In the genomic region with DNA sequence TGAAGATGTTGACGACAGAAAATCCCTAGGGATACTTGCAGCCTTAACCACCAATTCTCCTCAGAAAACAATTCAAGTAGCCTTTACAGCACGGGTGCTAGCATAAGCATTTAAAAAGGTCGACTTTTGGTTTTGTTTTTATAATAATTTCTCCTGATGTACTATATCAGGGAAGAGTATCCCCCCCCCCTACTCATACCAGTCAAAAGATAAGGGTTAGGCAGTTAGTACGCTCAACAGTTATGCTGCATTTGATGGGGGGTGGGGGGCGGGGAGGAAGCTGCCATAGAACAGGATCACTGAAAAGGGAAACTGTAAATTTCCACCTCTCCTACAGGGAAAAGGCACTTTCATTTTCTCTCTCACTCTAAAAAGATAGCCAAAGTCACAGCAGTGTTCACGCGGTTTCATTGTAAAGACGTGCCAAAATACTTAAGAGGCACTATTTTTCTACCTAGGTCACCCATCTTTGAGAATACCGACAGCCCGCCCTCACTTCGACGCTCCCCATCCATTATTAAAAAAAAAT, we compare ENCODE assay signal across 7 mouse cellular contexts. TPM values are rescaled to one million over a fixed set of nuclear protein-coding genes. Genes with fewer than 3 reads are reported as not detected.
DNase-seq lines count a peak whose midpoint lies in the region; ATAC-seq lines count a peak whose summit lies in the region.

No protein-coding gene starts in this region.

- 4% methylated on average over 12 of the region's 12 CpGs for WGBS in lung, embryonic 15.5 days
- 4% methylated on average over 12 of the region's 12 CpGs for WGBS in embryonic facial prominence, embryonic 14.5 days
- WGBS in limb, embryonic 12.5 days: 5% methylated on average over 12 of the region's 12 CpGs
- WGBS in stomach, embryonic 14.5 days: 7% methylated on average over 12 of the region's 12 CpGs

- H3K4me1 ChIP-seq in lung, embryonic 15.5 days: peaks cover 4% of the 10 kb centered on the region
- peaks cover 7% of the 10 kb centered on the region for H3K4me1 ChIP-seq in embryonic facial prominence, embryonic 14.5 days (ENCODE audit: control insufficient read depth, insufficient read depth, low read length)
- H3K4me1 ChIP-seq in limb, embryonic 12.5 days (replicated peaks): peaks cover 8% of the 10 kb centered on the region; the same call in 1 of the 2 replicates
- H3K4me1 ChIP-seq in stomach, embryonic 14.5 days (ENCODE audit: control insufficient read depth, insufficient read depth, low read length): 0 out of 2 replicates have a peak, but pooled peaks cover 3% of the 10 kb centered on the region

- H3K27ac ChIP-seq in lung, embryonic 15.5 days: peak overlapping the region; percentile 84
- H3K27ac ChIP-seq in embryonic facial prominence, embryonic 14.5 days (replicated peaks; ENCODE audit: low read depth, low read length): no peak overlapping the region
- no peak overlapping the region for H3K27ac ChIP-seq in limb, embryonic 12.5 days
- H3K27ac ChIP-seq in stomach, embryonic 14.5 days (ENCODE audit: low read length): peak overlapping the region; percentile 80; the same call in 1 of the 2 replicates

- H3K27me3 ChIP-seq in lung, embryonic 15.5 days: no peaks in the 10 kb centered on the region
- H3K27me3 ChIP-seq in embryonic facial prominence, embryonic 14.5 days (replicated peaks; ENCODE audit: control insufficient read depth, insufficient read depth, low read length): no peaks in the 10 kb centered on the region
- H3K27me3 ChIP-seq in limb, embryonic 12.5 days: peaks cover 2% of the 10 kb centered on the region; the same call in 1 of the 2 replicates
- H3K27me3 ChIP-seq in stomach, embryonic 14.5 days (ENCODE audit: control insufficient read depth, insufficient read depth, low read length): no peaks in the 10 kb centered on the region

- no peak for DNase-seq in lung, adult 18-20 months
- DNase-seq in embryonic facial prominence, embryonic 14.5 days (ENCODE audit: low spot score): no peak
- no peak for DNase-seq in adrenal gland, postnatal 14 days

- H3K4me3 ChIP-seq in lung, embryonic 15.5 days: peak overlapping the region; percentile 74
- H3K4me3 ChIP-seq in embryonic facial prominence, embryonic 14.5 days (ENCODE audit: low read depth, low read length): peak overlapping the region; percentile 77
- H3K4me3 ChIP-seq in limb, embryonic 12.5 days (replicated peaks): peak overlapping the region; percentile 77
- peak overlapping the region; percentile 72 for H3K4me3 ChIP-seq in stomach, embryonic 14.5 days (ENCODE audit: low read depth, low read length)

- ATAC-seq in lung, embryonic 15.5 days (ENCODE audit: borderline replicate concordance, extremely low read depth, low FRiP score, low TSS enrichment): no peak
- ATAC-seq in embryonic facial prominence, embryonic 14.5 days (ENCODE audit: low read depth): no peak
- ATAC-seq in limb, embryonic 12.5 days (ENCODE audit: insufficient number of reproducible peaks, insufficient read depth, low FRiP score, low TSS enrichment, low read depth): no peak
- no peak for ATAC-seq in stomach, embryonic 14.5 days (ENCODE audit: insufficient number of reproducible peaks, insufficient read depth, low FRiP score, low read depth)
- no peak for ATAC-seq in erythroid progenitor cell, adult 5-6 weeks (replicated peaks; ENCODE audit: low FRiP score, poor library complexity, severe bottlenecking)

- H3K9ac ChIP-seq in lung, embryonic 15.5 days: peak overlapping the region; percentile 69
- H3K9ac ChIP-seq in embryonic facial prominence, embryonic 14.5 days (ENCODE audit: low read depth, low read length): peak overlapping the region; percentile 80
- H3K9ac ChIP-seq in limb, embryonic 12.5 days (replicated peaks): peak overlapping the region; percentile 78
- peak overlapping the region; percentile 50; the same call in 1 of the 2 replicates for H3K9ac ChIP-seq in stomach, embryonic 14.5 days (replicated peaks; ENCODE audit: low read depth, low read length)

- H3K4me2 ChIP-seq in lung, embryonic 15.5 days: peak overlapping the region; percentile 93
- H3K4me2 ChIP-seq in embryonic facial prominence, embryonic 14.5 days (ENCODE audit: low read depth, low read length): peak overlapping the region; percentile 96
- peak overlapping the region; percentile 99 for H3K4me2 ChIP-seq in limb, embryonic 12.5 days
- H3K4me2 ChIP-seq in stomach, embryonic 14.5 days (replicated peaks; ENCODE audit: low read depth, low read length): peak overlapping the region; percentile 91

- no peaks in the 10 kb centered on the region for H3K9me3 ChIP-seq in lung, embryonic 15.5 days
- H3K9me3 ChIP-seq in embryonic facial prominence, embryonic 14.5 days (ENCODE audit: control insufficient read depth, low read length): no peaks in the 10 kb centered on the region
- H3K9me3 ChIP-seq in limb, embryonic 12.5 days: peaks cover 3% of the 10 kb centered on the region; the same call in 1 of the 2 replicates
- no peaks in the 10 kb centered on the region for H3K9me3 ChIP-seq in stomach, embryonic 14.5 days (ENCODE audit: control insufficient read depth, low read depth, low read length)

- H3K36me3 ChIP-seq in lung, embryonic 15.5 days: no peaks in the 10 kb centered on the region
- H3K36me3 ChIP-seq in embryonic facial prominence, embryonic 14.5 days (ENCODE audit: control insufficient read depth, insufficient read depth, low read length): no peaks in the 10 kb centered on the region
- no peaks in the 10 kb centered on the region; the same call in 1 of the 2 replicates for H3K36me3 ChIP-seq in limb, embryonic 12.5 days
- H3K36me3 ChIP-seq in stomach, embryonic 14.5 days (ENCODE audit: control insufficient read depth, insufficient read depth, low read length): no peaks in the 10 kb centered on the region

RNA-seq across cellular contexts. Expression of gene Stxbp1, which starts 1.4 kb away (rescaled TPM):
- 21.0 and 22.3 TPM in 2 replicates for polyA plus RNA-seq in lung, embryonic 15.5 days (2015; fragmentation: Nextera tagmentation; extraction: Ambion mirVana)
- polyA plus RNA-seq in embryonic facial prominence, embryonic 14.5 days (2014; fragmentation: Nextera tagmentation; extraction: Ambion mirVana): 26.8 and 29.7 TPM in 2 replicates
- polyA plus RNA-seq in limb, embryonic 12.5 days (2016; fragmentation: Nextera tagmentation; extraction: Ambion mirVana): 18.8 and 20.0 TPM in 2 replicates
- polyA plus RNA-seq in stomach, embryonic 14.5 days (2014; fragmentation: Nextera tagmentation; extraction: Ambion mirVana): 22.6 and 23.5 TPM in 2 replicates
- 0.84 and 1.4 TPM in 2 replicates for total RNA-seq in erythroid progenitor cell, adult 5-6 weeks (2015; ENCODE audit: low replicate concordance)
- total RNA-seq in erythroid progenitor cell, adult 5-6 weeks (2017; ENCODE audit: low replicate concordance): 0.61 and 4.0 TPM in 2 replicates
- total RNA-seq in adrenal gland, postnatal 14 days (2021): 25.2 and 26.4 TPM in 2 replicates

RNA-seq across cellular contexts. Expression of gene Fam129b, which starts 30.3 kb away (rescaled TPM):
- 114 and 117 TPM in 2 replicates for polyA plus RNA-seq in lung, embryonic 15.5 days (2015; fragmentation: Nextera tagmentation; extraction: Ambion mirVana)
- 38.4 and 39.0 TPM in 2 replicates for polyA plus RNA-seq in embryonic facial prominence, embryonic 14.5 days (2014; fragmentation: Nextera tagmentation; extraction: Ambion mirVana)
- polyA plus RNA-seq in limb, embryonic 12.5 days (2016; fragmentation: Nextera tagmentation; extraction: Ambion mirVana): 48.0 and 48.1 TPM in 2 replicates
- 31.9 and 34.7 TPM in 2 replicates for polyA plus RNA-seq in stomach, embryonic 14.5 days (2014; fragmentation: Nextera tagmentation; extraction: Ambion mirVana)
- total RNA-seq in erythroid progenitor cell, adult 5-6 weeks (2015; ENCODE audit: low replicate concordance): 2.2 and 8.8 TPM in 2 replicates
- total RNA-seq in erythroid progenitor cell, adult 5-6 weeks (2017; ENCODE audit: low replicate concordance): 5.0 and 11.5 TPM in 2 replicates
- 22.0 and 23.1 TPM in 2 replicates for total RNA-seq in adrenal gland, postnatal 14 days (2021)

Comparison
In these comparisons a context has a peak if more than half of its experiments do, and no peak if none do; other contexts are left out.
1. H3K27ac ChIP-seq: peak in lung, embryonic 15.5 days (single experiment) and stomach, embryonic 14.5 days (single experiment); none in embryonic facial prominence, embryonic 14.5 days (single experiment) and limb, embryonic 12.5 days (single experiment).
2. Peak in every context shown above with its lines, with median percentiles within 50 percentile points of each other: H3K4me2 ChIP-seq, H3K4me3 ChIP-seq and H3K9ac ChIP-seq.